Mouse (Mus musculus) spleen, adult 2 months (tissue): ENCODE measurements at regions not wholly inside any gene's neighbourhood (a gene's known extent, or its start where the extent isn't known, plus 50 kb on each side); places are given as distances from the start of the nearest gene placed in this dataset.

Experiments used
- CTCF ChIP-seq: fragments of 200-500 bp; IDR thresholded peaks from 2 replicates; pipeline ENCODE4 v1.5.1; 2011; ENCODE audit warnings: mild to moderate bottlenecking, inconsistent platforms; ENCODE audit not compliant: insufficient read depth, insufficient read length, insufficient replicate concordance; ENCODE audit errors: extremely low read depth
- POLR2A ChIP-seq: fragments of 200-500 bp; IDR thresholded peaks from 2 replicates; pipeline ENCODE4 v1.6.1; 2011; ENCODE audit warnings: low read depth, low read length, inconsistent platforms

- no peak for TF ChIP-seq CTCF
- TF ChIP-seq POLR2A, result no peak
Measured at GRCm38 (mm10) chr14:105417458-105417960, 159.1 kb downstream of the Ndfip2 start.
